Mouse (Mus musculus) ES-Bruce4 (cell line): Measurements from ENCODE around the gene Pigk. TPM values are rescaled to one million over a fixed set of nuclear protein-coding genes. Genes with fewer than 3 reads are reported as not detected.

Source experiments
- H3K27ac ChIP-seq: 2 replicates; pipeline ENCODE4 v1.5.1; 2012; ENCODE audit warnings: low read length, inconsistent platforms; ENCODE audit not compliant: insufficient read depth
- H3K27me3 ChIP-seq: 2 replicates; pipeline ENCODE4 v1.6.1; 2012; ENCODE audit warnings: mild to moderate bottlenecking, low read length, inconsistent platforms; ENCODE audit not compliant: control insufficient read depth, poor library complexity, insufficient read depth, severe bottlenecking
- H3K36me3 ChIP-seq: 2 replicates; pipeline ENCODE4 v1.6.1; 2012; ENCODE audit warnings: inconsistent platforms, mild to moderate bottlenecking, low read length, moderate library complexity; ENCODE audit not compliant: control insufficient read depth, poor library complexity, insufficient read depth, severe bottlenecking
- H3K4me1 ChIP-seq: one replicate; pipeline ENCODE4 v1.8.1; 2011; ENCODE audit warnings: low read length; ENCODE audit not compliant: control insufficient read depth, insufficient read depth
- H3K4me3 ChIP-seq: 2 replicates; pipeline ENCODE4 v1.5.1; 2011; ENCODE audit warnings: low read depth, mild to moderate bottlenecking, low read length
- H3K9ac ChIP-seq: 2 replicates; pipeline ENCODE4 v1.6.1; 2012; ENCODE audit warnings: low read depth, mild to moderate bottlenecking, inconsistent platforms; ENCODE audit not compliant: poor library complexity, severe bottlenecking
- H3K9me3 ChIP-seq: replicated peaks from 2 replicates; pipeline ENCODE4 v1.6.1; 2012; ENCODE audit warnings: mild to moderate bottlenecking, low read length, inconsistent platforms; ENCODE audit not compliant: control insufficient read depth, poor library complexity, insufficient read depth, severe bottlenecking
- CTCF ChIP-seq: IDR thresholded peaks from one replicate; pipeline ENCODE4 v1.8.1; 2011; ENCODE audit warnings: low read depth, low read length
- EP300 ChIP-seq: IDR thresholded peaks from 2 replicates; pipeline ENCODE4 v1.6.1; 2011; ENCODE audit warnings: low read depth, low read length; ENCODE audit not compliant: insufficient read depth
- POLR2A ChIP-seq: IDR thresholded peaks from one replicate; pipeline ENCODE4 v1.8.1; 2011; ENCODE audit warnings: low read length; ENCODE audit not compliant: insufficient read depth
- polyA plus RNA-seq: library from polyadenylated mRNA; stranded (reverse); fragments of >200 nt; gene quantifications from 2 replicates; pipeline ENCODE4 v1.2.4, GENCODE M21; 2011; ENCODE audit warnings: low read depth; ENCODE audit not compliant: missing spikeins, insufficient read depth, insufficient read length

Pigk gene
- polyA plus RNA-seq, 1 experiment: 23.8 TPM

DNA sequence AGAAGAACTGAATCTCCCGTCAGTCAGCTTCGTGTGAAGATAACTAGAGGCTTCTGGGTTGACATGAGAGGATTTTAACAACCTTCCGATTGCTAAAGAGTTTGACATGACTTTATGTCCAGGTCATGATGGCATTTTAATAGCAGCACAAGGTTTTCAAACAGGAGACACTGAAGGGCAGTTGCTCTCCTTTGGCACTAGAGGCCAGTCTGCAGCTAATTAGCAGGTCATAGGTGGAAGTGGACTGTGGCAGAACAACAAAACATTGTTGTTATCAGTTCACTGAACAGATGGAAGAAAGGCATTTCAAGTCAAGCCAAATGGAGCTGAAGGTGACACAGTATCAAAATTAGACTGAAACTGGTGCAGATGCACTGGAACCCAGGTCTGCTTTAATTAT, 4.0 kb upstream of the Pigk start:
- Histone ChIP-seq H3K9me3 (no peaks in the 10 kb centered on the region), H3K27ac (no peak overlapping the region), H3K4me3 (no peak overlapping the region), H3K9ac (no peak overlapping the region), H3K36me3 (no peaks in the 10 kb centered on the region), H3K4me1 (no peaks in the 10 kb centered on the region), H3K27me3 (no peaks in the 10 kb centered on the region)
- no peak for TF ChIP-seq POLR2A
- TF ChIP-seq EP300: no peak
- no peak for TF ChIP-seq CTCF

DNA sequence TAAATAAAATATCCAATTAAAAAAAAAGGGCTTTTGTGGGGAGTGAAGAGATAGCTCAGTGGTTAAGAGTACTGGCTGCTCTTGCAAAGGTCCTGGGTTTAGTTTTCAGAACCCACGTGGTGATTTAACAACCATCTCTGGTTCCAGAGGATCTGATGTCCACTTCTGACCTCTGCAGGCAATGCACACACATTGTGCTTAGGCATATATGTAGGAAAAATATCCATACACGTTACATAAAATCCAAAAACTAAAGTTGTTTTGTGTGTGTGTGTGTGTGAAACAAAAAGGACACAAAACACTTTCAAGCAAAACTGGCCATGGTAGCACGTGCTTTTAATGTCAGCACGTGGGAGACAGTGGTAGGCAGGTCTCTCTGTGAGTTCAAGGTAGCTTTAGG, 943 bp upstream of the Pigk start:
- no peaks in the 10 kb centered on the region for H3K36me3 ChIP-seq
- no peak overlapping the region for H3K4me3 ChIP-seq
- no peaks in the 10 kb centered on the region for H3K9me3 ChIP-seq
- no peaks in the 10 kb centered on the region for H3K27me3 ChIP-seq
- H3K27ac ChIP-seq: no peak overlapping the region
- no peaks in the 10 kb centered on the region for H3K4me1 ChIP-seq
- H3K9ac ChIP-seq: no peak overlapping the region
- TF ChIP-seq POLR2A (no peak), EP300 (no peak), CTCF (no peak)

DNA sequence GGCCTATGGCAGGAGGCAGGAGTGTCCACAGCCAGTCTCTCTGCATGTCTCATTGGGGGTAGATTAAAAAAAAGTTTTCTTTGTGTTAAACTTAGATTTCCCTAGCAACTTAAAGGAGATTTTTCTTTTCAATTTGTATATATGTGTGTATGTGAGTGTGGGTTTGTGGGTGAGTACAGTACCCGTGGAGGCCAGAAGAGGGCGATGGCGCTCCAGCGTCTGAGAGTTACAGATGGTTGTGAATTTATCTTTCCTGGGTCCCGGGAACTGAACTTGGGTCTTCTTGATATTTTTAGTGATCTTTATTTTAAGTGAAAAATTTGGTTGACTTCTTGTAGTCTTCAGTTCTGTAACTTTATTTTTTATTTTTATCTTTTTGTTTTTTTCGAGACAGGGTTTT, 7.4 kb downstream of the Pigk start:
- H3K9ac ChIP-seq: no peak overlapping the region
- H3K27ac ChIP-seq: no peak overlapping the region
- H3K4me3 ChIP-seq: no peak overlapping the region
- no peaks in the 10 kb centered on the region for H3K27me3 ChIP-seq
- 0 out of 2 replicates have a peak, but pooled peaks cover 2% of the 10 kb centered on the region for H3K36me3 ChIP-seq
- no peak for TF ChIP-seq EP300
- no peak for TF ChIP-seq POLR2A
- peak; percentile 72 for TF ChIP-seq CTCF
- no peaks in the 10 kb centered on the region for H3K9me3 ChIP-seq
- no peaks in the 10 kb centered on the region for H3K4me1 ChIP-seq

DNA sequence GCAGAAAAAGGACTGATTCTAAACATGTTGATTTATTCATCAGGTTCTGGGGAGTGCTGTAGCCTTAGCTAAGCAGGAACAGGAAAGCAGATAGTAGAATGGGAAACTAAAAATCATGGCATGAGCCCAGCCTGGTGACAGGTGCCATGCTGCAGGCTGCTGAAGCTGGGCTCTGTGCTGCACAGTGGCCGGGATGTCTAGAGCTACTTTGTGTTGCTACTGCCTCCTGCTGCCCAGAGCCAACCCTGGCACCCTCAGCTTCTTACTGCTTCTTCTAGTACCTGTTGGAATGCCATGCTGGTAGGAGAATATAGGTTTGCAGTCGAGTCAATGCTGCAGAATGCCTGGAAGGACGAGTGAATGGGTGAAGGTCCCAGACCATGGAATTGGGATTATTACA, 8.9 kb downstream of the Pigk start:
- no peak overlapping the region for H3K9ac ChIP-seq
- H3K9me3 ChIP-seq: no peaks in the 10 kb centered on the region
- no peak overlapping the region for H3K4me3 ChIP-seq
- TF ChIP-seq CTCF: peak; percentile 15
- no peak for TF ChIP-seq POLR2A
- H3K36me3 ChIP-seq: 0 out of 2 replicates have a peak, but pooled peaks cover 2% of the 10 kb centered on the region
- H3K4me1 ChIP-seq: no peaks in the 10 kb centered on the region
- H3K27ac ChIP-seq: no peak overlapping the region
- no peaks in the 10 kb centered on the region for H3K27me3 ChIP-seq

DNA sequence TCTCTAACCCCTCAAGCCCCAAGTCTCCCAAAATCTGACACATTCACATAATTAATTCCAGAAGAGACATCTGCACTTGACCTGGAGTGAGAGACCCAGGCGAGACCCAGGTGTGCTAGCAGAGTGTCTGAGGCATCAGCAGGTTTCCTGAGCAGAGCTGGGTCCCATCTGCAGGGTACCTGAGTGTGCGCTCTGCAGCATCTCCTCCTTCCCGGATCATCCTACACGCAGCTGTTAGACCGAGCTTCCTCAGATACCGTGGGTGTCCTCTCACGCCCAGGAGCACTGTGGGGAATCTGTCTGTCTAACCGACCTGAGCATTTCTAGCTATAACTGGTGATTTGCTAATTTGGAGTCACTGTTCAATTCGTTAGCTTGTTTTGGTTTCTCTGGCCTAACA, 10.5 kb downstream of the Pigk start:
- H3K27me3 ChIP-seq: no peaks in the 10 kb centered on the region
- TF ChIP-seq EP300: no peak
- no peak for TF ChIP-seq POLR2A
- TF ChIP-seq CTCF: no peak
- H3K9ac ChIP-seq: no peak overlapping the region
- no peak overlapping the region for H3K27ac ChIP-seq
- H3K4me3 ChIP-seq: no peak overlapping the region
- 0 out of 2 replicates have a peak, but pooled peaks cover 2% of the 10 kb centered on the region for H3K36me3 ChIP-seq
- H3K9me3 ChIP-seq: no peaks in the 10 kb centered on the region
- H3K4me1 ChIP-seq: no peaks in the 10 kb centered on the region

DNA sequence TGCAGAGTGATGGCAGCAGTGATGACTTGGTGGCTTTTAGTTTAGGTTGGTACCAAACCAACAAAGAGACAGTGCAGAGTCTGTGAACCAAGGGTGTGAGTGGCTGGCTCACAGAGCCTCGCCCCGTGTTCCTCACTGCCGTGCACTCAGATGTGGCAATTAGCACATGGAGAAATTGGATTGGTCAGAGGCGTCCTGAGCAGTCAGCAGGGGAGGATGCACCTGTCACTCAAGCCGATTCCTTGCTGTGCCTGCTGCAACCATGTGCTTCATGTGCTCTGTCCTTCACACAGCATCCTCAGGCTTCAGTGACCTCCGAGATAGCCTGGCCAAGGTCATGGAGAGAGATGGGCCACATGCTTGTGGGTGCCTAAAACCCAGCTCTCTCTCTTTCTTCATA, 14.3 kb downstream of the Pigk start:
- no peaks in the 10 kb centered on the region for H3K27me3 ChIP-seq
- H3K4me3 ChIP-seq: no peak overlapping the region
- 0 out of 2 replicates have a peak, but pooled peaks cover under 1% of the 10 kb centered on the region for H3K36me3 ChIP-seq
- TF ChIP-seq CTCF: no peak
- no peak for TF ChIP-seq EP300
- no peak for TF ChIP-seq POLR2A
- no peaks in the 10 kb centered on the region for H3K4me1 ChIP-seq
- no peaks in the 10 kb centered on the region for H3K9me3 ChIP-seq
- H3K27ac ChIP-seq: no peak overlapping the region
- H3K9ac ChIP-seq: no peak overlapping the region
